Mouse (Mus musculus): ENCODE data around the gene Nfyc. TPM values are rescaled to one million over a fixed set of nuclear protein-coding genes. Genes with fewer than 3 reads are reported as not detected.

The Nfyc gene
- polyA plus RNA-seq, 1 experiment from 2014 or later, result 44.8 TPM

DNA sequence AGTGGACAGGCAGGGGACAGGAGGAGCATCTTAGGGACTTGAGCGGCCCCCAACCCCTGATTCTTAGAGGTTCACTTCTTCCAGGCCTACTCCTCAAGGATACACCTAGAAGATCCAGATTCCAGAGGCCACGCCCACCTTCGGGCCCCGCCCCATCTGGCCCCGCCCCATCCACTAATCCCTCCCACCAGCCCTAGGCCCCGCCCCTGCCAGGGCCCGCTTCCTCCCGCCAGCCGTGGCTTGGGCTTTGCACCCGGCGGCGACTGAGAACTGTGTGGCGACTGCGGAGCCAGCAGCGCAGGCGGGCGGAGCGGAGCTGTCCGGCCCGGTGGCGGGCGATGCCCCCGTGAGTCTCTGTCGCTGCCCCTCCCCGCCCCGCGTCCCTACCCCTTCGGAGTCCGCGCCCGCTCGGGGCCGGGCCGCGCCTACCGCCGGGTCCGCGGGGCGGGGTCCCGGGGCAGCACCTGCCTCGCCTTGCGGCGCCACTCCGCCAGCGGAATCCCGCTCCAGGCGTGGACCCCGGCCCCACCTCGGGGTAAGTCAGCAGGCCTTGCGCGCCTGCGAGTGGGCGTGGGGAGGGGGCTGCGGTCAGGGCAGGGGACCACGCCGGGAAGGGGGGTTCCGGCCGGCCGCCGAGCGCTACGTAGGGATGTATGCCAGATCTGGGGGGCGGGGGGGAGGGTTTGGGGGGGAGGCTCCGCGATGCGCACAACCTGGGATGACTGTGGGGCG, 23.4 kb upstream of the Nfyc start, which contains the start of gene Rims3:
Gene Rims3 (plus strand): TSS at position 229 of the 732 bp plus-strand sequence.
- H3K4me1 ChIP-seq (replicated peaks; ENCODE audit: control insufficient read depth, insufficient read depth), result no peaks in the 10 kb centered on the region
- ATAC-seq (ENCODE audit: low FRiP score, low TSS enrichment), result peak; percentile 85
- TF ChIP-seq CTCF (IDR thresholded peaks at IDR 0.05; ENCODE audit: low read depth) (no peak), EP300 (optimal IDR thresholded peaks at IDR 0.05) (no peak)
- no peak within 1 kb of the TSS for H3K27ac ChIP-seq (replicated peaks)
- DNase-seq (ENCODE audit: low spot score), result peak; percentile 78
- H3K36me3 ChIP-seq (ENCODE audit: control insufficient read depth, insufficient read depth, low read length), result no peaks in the 10 kb centered on the region
- no peaks in the 10 kb centered on the region for H3K9me3 ChIP-seq (ENCODE audit: control insufficient read depth, low read length)
- peak within 1 kb of the TSS; percentile 58 for H3K4me3 ChIP-seq (ENCODE audit: low read depth, low read length)
- 4% methylated on average over 28 of the region's 68 CpGs for WGBS
- peak within 1 kb of the TSS; percentile 41; the same call in 1 of the 2 replicates for H3K9ac ChIP-seq (ENCODE audit: low read length)
- no peaks in the 10 kb centered on the region for H3K27me3 ChIP-seq (ENCODE audit: control insufficient read depth, insufficient read depth, low read length)
- H3K4me2 ChIP-seq (replicated peaks; ENCODE audit: low read depth), result peak within 1 kb of the TSS; percentile 88

DNA sequence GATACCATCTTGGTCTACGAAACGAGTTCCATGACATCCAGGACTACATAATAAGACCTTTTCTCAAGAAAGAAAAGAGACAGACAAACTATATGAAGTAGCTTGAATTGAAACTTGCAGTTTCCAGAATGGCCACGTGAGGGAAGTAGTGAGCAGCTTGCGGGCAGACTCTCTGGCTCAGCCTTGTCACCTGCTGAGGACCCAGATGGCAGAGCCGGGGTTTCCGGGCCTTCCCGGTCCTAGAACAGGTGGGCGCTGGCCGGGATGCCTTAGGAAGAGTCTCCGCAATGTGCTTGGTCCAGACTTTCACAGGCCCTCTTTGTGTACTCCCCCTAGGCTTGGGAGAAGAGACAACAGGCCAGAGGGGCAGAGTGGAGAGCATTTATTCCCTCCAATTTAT, 19.6 kb upstream of the Nfyc start:
- Histone ChIP-seq H3K4me3 (ENCODE audit: low read depth, low read length) (no peak overlapping the region), H3K9me3 (ENCODE audit: control insufficient read depth, low read length) (no peaks in the 10 kb centered on the region), H3K9ac (ENCODE audit: low read length) (no peak overlapping the region), H3K27me3 (ENCODE audit: control insufficient read depth, insufficient read depth, low read length) (no peaks in the 10 kb centered on the region), H3K4me2 (replicated peaks; ENCODE audit: low read depth) (no peak overlapping the region), H3K36me3 (ENCODE audit: control insufficient read depth, insufficient read depth, low read length) (no peaks in the 10 kb centered on the region), H3K27ac (replicated peaks) (no peak overlapping the region), H3K4me1 (replicated peaks; ENCODE audit: control insufficient read depth, insufficient read depth) (no peaks in the 10 kb centered on the region)
- 2% methylated on average over 10 of the region's 10 CpGs for WGBS
- ATAC-seq (ENCODE audit: low FRiP score, low TSS enrichment), result no peak
- DNase-seq (ENCODE audit: low spot score), result peak; percentile 80
- peak; percentile 88 for TF ChIP-seq CTCF (IDR thresholded peaks at IDR 0.05; ENCODE audit: low read depth)
- no peak for TF ChIP-seq EP300 (optimal IDR thresholded peaks at IDR 0.05)

DNA sequence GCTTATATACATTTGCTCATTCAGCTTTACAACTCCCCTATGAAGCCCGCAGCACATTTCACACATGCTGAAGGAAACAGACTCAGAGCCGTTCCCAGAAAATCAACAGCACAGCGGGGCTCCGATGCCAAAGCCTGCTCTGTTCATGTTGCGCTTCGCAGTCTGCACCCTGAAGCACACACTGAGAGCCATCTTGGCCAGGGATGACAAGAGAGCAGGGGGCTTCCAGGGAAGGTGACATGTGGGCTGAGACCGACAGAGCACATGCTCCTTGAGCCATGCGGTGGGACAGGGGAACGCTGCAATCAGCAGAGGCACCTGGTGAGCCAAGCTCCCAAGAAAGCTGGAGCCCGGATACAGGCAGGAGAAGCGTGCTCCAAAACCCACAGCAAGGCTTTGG, 18.1 kb upstream of the Nfyc start:
- Histone ChIP-seq H3K9me3 (ENCODE audit: control insufficient read depth, low read length) (no peaks in the 10 kb centered on the region), H3K4me2 (replicated peaks; ENCODE audit: low read depth) (no peak overlapping the region), H3K9ac (ENCODE audit: low read length) (no peak overlapping the region), H3K36me3 (ENCODE audit: control insufficient read depth, insufficient read depth, low read length) (no peaks in the 10 kb centered on the region), H3K27ac (replicated peaks) (no peak overlapping the region), H3K4me1 (replicated peaks; ENCODE audit: control insufficient read depth, insufficient read depth) (no peaks in the 10 kb centered on the region), H3K27me3 (ENCODE audit: control insufficient read depth, insufficient read depth, low read length) (no peaks in the 10 kb centered on the region), H3K4me3 (ENCODE audit: low read depth, low read length) (no peak overlapping the region)
- TF ChIP-seq CTCF (IDR thresholded peaks at IDR 0.05; ENCODE audit: low read depth), result no peak
- TF ChIP-seq EP300 (optimal IDR thresholded peaks at IDR 0.05), result no peak
- DNase-seq (ENCODE audit: low spot score) (no peak), ATAC-seq (ENCODE audit: low FRiP score, low TSS enrichment) (no peak)
- 64% methylated on average over 11 of the region's 11 CpGs for WGBS

DNA sequence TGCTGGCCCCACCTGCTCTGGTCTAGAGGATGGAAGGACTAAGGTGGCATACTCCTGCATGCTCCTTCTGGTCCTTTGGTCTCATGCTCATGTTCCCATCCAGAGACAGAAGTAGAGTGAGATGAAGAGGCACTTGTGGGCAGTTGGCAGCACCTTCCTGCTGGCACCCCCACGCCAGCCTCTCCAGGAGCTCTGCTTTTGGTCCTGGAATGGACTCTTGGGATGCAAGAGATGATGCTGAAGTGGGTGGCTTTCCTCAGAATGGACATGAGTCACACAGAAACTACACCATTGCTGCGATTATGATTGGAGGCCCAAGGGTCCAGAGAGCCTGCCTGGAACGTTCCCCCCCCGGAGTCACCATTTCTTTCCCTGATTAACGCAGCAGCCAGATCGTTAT, 17.5 kb upstream of the Nfyc start:
- ATAC-seq (ENCODE audit: low FRiP score, low TSS enrichment) (no peak), DNase-seq (ENCODE audit: low spot score) (no peak)
- no peak for TF ChIP-seq CTCF (IDR thresholded peaks at IDR 0.05; ENCODE audit: low read depth)
- no peak for TF ChIP-seq EP300 (optimal IDR thresholded peaks at IDR 0.05)
- WGBS, result 72% methylated on average over 6 of the region's 6 CpGs
- Histone ChIP-seq H3K27me3 (ENCODE audit: control insufficient read depth, insufficient read depth, low read length) (no peaks in the 10 kb centered on the region), H3K4me1 (replicated peaks; ENCODE audit: control insufficient read depth, insufficient read depth) (no peaks in the 10 kb centered on the region), H3K4me3 (ENCODE audit: low read depth, low read length) (no peak overlapping the region), H3K9me3 (ENCODE audit: control insufficient read depth, low read length) (no peaks in the 10 kb centered on the region), H3K27ac (replicated peaks) (no peak overlapping the region), H3K36me3 (ENCODE audit: control insufficient read depth, insufficient read depth, low read length) (no peaks in the 10 kb centered on the region), H3K9ac (ENCODE audit: low read length) (no peak overlapping the region), H3K4me2 (replicated peaks; ENCODE audit: low read depth) (no peak overlapping the region)

DNA sequence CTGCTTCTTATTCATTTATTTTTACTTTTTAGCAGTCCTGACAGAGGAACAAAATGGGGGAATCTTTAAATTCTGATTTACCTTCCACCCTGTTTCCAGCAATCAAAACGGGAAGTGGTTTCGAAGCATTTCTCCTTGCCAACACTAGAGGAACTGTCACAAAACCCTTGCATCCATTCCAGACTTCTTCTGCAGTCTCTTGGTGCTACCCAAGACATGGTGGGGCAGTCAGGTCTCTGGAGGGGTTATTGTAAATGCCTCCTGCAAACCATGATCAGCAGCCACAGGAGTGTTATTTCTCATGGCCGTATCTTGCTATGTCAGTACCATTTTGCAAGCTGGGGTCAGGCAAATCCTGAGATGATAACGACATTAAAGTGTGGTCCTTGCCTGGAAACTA, 13.7 kb upstream of the Nfyc start:
- DNase-seq (ENCODE audit: low spot score) (no peak), ATAC-seq (ENCODE audit: low FRiP score, low TSS enrichment) (no peak)
- Histone ChIP-seq H3K4me3 (ENCODE audit: low read depth, low read length) (no peak overlapping the region), H3K4me2 (replicated peaks; ENCODE audit: low read depth) (no peak overlapping the region), H3K27me3 (ENCODE audit: control insufficient read depth, insufficient read depth, low read length) (no peaks in the 10 kb centered on the region), H3K36me3 (ENCODE audit: control insufficient read depth, insufficient read depth, low read length) (no peaks in the 10 kb centered on the region), H3K9me3 (ENCODE audit: control insufficient read depth, low read length) (no peaks in the 10 kb centered on the region), H3K9ac (ENCODE audit: low read length) (no peak overlapping the region), H3K4me1 (replicated peaks; ENCODE audit: control insufficient read depth, insufficient read depth) (no peaks in the 10 kb centered on the region), H3K27ac (replicated peaks) (no peak overlapping the region)
- no peak for TF ChIP-seq EP300 (optimal IDR thresholded peaks at IDR 0.05)
- no peak for TF ChIP-seq CTCF (IDR thresholded peaks at IDR 0.05; ENCODE audit: low read depth)
- 61% methylated on average over 4 of the region's 4 CpGs for WGBS

DNA sequence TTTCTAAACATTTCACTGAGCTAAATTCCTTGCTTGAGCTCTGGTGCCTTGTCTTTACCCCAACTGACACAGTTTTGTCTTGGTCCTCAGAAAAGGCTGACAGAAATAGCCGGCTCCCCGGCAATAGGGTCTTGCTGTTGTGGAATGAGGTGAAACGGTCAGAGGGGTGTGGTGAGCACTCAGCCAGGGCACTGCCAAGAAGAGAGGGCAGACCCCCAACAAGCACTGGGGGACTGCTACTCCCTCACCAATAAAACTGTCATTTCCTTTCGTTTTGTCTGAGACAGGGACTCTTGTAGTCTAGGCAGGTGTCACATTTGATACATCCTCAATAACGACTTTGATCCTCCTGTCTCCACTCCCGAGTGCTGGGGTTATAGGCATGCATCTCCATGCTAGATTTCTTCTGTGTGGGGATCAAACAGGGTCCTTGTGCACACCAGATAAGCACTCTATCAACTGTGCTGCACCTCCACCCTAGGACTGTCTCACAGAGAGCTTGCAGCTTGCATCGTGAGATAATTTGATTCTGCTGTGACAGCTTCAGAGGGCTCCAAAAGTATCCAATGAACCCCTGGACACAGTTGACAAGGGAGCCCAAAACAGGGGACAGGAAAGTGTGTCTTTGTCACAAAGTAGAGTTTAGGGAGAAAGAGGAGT, 13.2 kb upstream of the Nfyc start:
- no peak overlapping the region for H3K4me3 ChIP-seq (ENCODE audit: low read depth, low read length)
- no peak for ATAC-seq (ENCODE audit: low FRiP score, low TSS enrichment)
- H3K4me2 ChIP-seq (replicated peaks; ENCODE audit: low read depth), result no peak overlapping the region
- 28% methylated on average over 7 of the region's 7 CpGs for WGBS
- H3K27ac ChIP-seq (replicated peaks), result no peak overlapping the region
- H3K9me3 ChIP-seq (ENCODE audit: control insufficient read depth, low read length), result no peaks in the 10 kb centered on the region
- H3K9ac ChIP-seq (ENCODE audit: low read length), result no peak overlapping the region
- no peaks in the 10 kb centered on the region for H3K4me1 ChIP-seq (replicated peaks; ENCODE audit: control insufficient read depth, insufficient read depth)
- no peaks in the 10 kb centered on the region for H3K36me3 ChIP-seq (ENCODE audit: control insufficient read depth, insufficient read depth, low read length)
- H3K27me3 ChIP-seq (ENCODE audit: control insufficient read depth, insufficient read depth, low read length), result no peaks in the 10 kb centered on the region
- TF ChIP-seq EP300 (optimal IDR thresholded peaks at IDR 0.05), result no peak
- no peak for TF ChIP-seq CTCF (IDR thresholded peaks at IDR 0.05; ENCODE audit: low read depth)
- no peak for DNase-seq (ENCODE audit: low spot score)

Measured in stomach, postnatal 0 days (tissue).